Mouse (Mus musculus) heart, embryonic 12.5 days (tissue): ENCODE data around the gene Slc15a1. TPM values are rescaled to one million over a fixed set of nuclear protein-coding genes. Genes with fewer than 3 reads are reported as not detected.

Source experiments
- ATAC-seq: fragments of 200-750 bp; cut with Nextera tagmentation; 2 replicates; pipeline ENCODE4 v1.8.0; 2017; ENCODE audit warnings: moderate TSS enrichment, moderate library complexity; ENCODE audit not compliant: insufficient number of reproducible peaks, low FRiP score
- H3K27ac ChIP-seq: fragments of 300-500 bp; sonication (generic); 2 replicates; pipeline ENCODE4 v1.5.1; 2016; ENCODE audit warnings: mild to moderate bottlenecking, moderate library complexity; ENCODE audit not compliant: poor library complexity, severe bottlenecking
- H3K27me3 ChIP-seq: fragments of 300-500 bp; sonication (generic); replicated peaks from 2 replicates; pipeline ENCODE4 v1.6.1; 2016; ENCODE audit warnings: mild to moderate bottlenecking, moderate library complexity
- H3K36me3 ChIP-seq: fragments of 300-500 bp; sonication (generic); 2 replicates; pipeline ENCODE4 v1.6.1; 2016; ENCODE audit warnings: mild to moderate bottlenecking, moderate library complexity
- H3K4me1 ChIP-seq: fragments of 300-500 bp; sonication (generic); replicated peaks from 2 replicates; pipeline ENCODE4 v1.6.1; 2016; ENCODE audit warnings: mild to moderate bottlenecking
- H3K4me2 ChIP-seq: fragments of 300-500 bp; sonication (generic); 2 replicates; pipeline ENCODE4 v1.6.1; 2016; ENCODE audit warnings: mild to moderate bottlenecking, moderate library complexity
- H3K4me3 ChIP-seq: fragments of 300-500 bp; sonication (generic); 2 replicates; pipeline ENCODE4 v1.5.1; 2016; ENCODE audit warnings: mild to moderate bottlenecking
- H3K9ac ChIP-seq: fragments of 300-500 bp; sonication (generic); 2 replicates; pipeline ENCODE4 v1.6.1; 2016; ENCODE audit warnings: mild to moderate bottlenecking, moderate library complexity
- H3K9me3 ChIP-seq: fragments of 300-500 bp; sonication (generic); replicated peaks from 2 replicates; pipeline ENCODE4 v1.6.1; 2016; ENCODE audit warnings: mild to moderate bottlenecking, moderate library complexity
- WGBS: fragments of 180-500 bp; shearing (Covaris S2); methylation state at CpG from one replicate; pipeline ENCODE4 v1.1.7; 2016; 5-methylcytosine and 5-hydroxymethylcytosine counted together
- polyA plus RNA-seq: library from polyadenylated mRNA; unstranded; fragments of >200 nt; fragmentation: Nextera tagmentation; extraction: Ambion mirVana; gene quantifications from 2 replicates; pipeline ENCODE4 v1.2.1, GENCODE M21; 2016

Gene Slc15a1
- polyA plus RNA-seq, 1 experiment from 2014 or later, result not detected

DNA sequence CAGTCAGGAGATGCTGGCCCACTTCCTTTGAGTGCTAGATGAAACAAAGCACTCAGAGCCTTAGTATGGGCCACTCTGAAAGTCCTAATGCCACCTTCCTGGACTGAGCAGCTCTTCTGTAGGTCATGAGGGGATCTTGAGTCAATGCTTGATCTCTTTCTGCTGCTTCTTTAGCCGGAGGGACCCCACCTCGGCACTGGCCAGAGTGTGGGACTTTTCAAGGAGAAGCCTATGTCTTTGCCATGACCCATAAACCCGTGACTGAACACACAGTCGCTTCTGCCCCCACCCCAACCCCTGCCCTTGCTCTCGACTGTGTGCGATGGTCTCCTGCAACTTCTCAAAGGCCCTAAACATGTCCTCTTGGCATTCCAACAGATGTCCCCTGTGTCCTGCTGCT, 52.8 kb downstream of the Slc15a1 start:
- Histone ChIP-seq H3K4me1 (peaks cover 3% of the 10 kb centered on the region), H3K27me3 (no peaks in the 10 kb centered on the region), H3K9me3 (0 out of 2 replicates have a peak, but pooled peaks cover 6% of the 10 kb centered on the region), H3K4me2 (no peak overlapping the region), H3K4me3 (no peak overlapping the region), H3K9ac (no peak overlapping the region), H3K36me3 (no peaks in the 10 kb centered on the region), H3K27ac (no peak overlapping the region)
- no peak for ATAC-seq
- 74% methylated on average over 6 of the region's 6 CpGs for WGBS

DNA sequence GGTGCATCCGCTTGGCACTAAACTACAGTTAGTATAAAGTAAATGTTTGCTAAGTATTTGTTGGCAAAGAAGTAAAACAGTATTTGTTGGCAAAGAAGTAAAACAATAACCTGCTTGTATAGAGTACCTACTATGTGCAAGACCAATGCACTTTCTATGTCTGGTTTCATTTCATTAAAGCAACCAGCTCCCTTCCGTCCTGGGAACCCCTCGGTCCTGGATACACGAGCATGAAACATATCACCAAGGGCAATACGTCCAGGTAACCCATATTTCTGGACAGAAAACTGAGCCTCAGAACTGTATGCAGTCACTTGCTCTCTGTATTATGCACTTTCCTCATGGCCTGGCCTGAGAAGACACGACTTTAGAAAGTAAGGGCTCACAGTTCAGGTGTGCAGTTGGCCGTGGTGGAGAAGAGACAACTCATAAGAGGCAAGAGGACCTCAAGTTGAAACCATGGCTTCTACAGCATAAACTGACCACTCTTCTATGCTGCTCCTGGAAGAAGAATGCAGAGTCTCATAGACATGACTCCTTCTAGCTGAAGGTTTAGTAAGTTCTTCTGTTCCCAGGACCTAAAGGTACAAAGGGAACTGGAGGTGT, 53.5 kb downstream of the Slc15a1 start:
- no peak overlapping the region for H3K9ac ChIP-seq
- H3K36me3 ChIP-seq, result no peaks in the 10 kb centered on the region
- 60% methylated on average over 7 of the region's 7 CpGs for WGBS
- 0 out of 2 replicates have a peak, but pooled peaks cover 6% of the 10 kb centered on the region for H3K9me3 ChIP-seq
- ATAC-seq, result no peak
- no peak overlapping the region for H3K27ac ChIP-seq
- H3K4me3 ChIP-seq, result no peak overlapping the region; the same call in 1 of the 2 replicates
- H3K4me2 ChIP-seq, result peak overlapping the region; percentile 80; the same call in 1 of the 2 replicates
- H3K4me1 ChIP-seq, result peaks cover 10% of the 10 kb centered on the region
- no peaks in the 10 kb centered on the region for H3K27me3 ChIP-seq

DNA sequence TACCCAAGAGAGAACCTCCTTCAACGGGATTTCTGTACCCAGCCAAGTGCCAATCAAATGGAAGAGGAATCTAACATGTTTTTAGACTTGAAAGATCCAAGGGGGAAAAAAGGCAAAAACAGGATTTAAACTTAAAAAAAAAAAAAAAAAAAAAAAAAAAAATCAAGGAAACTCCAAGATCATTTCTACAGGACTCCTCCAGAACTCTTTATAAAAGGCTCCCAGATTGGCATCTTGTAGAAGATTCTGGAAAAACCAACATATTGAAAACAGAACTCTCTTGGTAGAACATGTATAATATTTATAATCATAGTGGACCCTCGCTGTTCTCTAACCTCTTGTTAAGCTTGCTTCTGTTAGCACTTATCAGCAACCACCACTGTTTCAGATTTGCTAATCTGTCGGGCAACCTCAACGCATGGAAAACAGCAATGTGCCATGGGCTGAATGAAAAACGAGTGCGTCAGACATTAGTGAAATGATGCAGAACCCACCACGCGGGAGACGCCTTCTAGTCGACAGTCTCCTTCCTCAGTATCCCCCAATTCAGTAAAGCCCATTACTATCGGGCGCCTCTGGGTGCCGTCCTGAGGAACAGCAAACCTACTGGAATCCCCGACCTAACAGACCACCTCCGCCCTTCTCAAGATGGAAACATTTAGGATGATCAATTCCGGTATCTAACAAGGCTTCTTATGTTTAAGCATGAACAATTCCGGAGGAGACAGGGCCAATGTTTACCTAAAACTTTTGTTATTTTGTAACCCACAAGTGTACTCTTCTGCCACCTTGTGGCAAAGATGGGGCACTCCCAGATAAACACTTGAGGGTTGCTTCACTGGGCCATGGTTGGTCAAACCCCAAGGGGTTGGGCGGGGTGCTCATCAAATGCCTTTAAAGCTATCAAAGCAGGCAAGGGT, 54.3 kb downstream of the Slc15a1 start:
- no peaks in the 10 kb centered on the region for H3K36me3 ChIP-seq
- peak overlapping the region; percentile 68 for H3K9ac ChIP-seq
- no peaks in the 10 kb centered on the region for H3K27me3 ChIP-seq
- 0 out of 2 replicates have a peak, but pooled peaks cover 6% of the 10 kb centered on the region for H3K9me3 ChIP-seq
- H3K27ac ChIP-seq, result no peak overlapping the region
- peak overlapping the region; percentile 40 for H3K4me3 ChIP-seq
- ATAC-seq, result peak; percentile 34; the same call in 1 of the 2 replicates
- peaks cover 12% of the 10 kb centered on the region for H3K4me1 ChIP-seq
- H3K4me2 ChIP-seq, result peak overlapping the region; percentile 80
- 9% methylated on average over 18 of the region's 18 CpGs for WGBS

DNA sequence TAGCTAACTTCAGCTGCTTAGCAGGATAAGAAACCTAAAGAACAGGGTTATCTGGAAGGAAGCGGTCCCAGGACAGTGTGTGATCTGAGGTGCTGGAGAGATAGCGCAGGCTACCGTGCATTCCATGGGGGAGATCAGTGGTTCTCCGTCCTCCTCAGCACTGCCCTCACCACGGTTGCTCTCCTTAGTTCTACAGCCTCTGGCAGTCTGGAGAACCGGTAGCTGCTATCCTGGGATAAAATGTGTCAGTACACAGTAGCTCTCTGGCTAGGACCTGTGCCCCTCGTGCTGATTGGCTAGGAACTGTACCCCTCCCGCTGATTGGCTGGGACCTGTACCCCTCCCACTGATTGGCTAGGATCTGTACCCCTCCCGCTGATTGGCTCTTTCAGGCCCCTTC, 58.1 kb downstream of the Slc15a1 start:
- no peaks in the 10 kb centered on the region for H3K36me3 ChIP-seq
- H3K27me3 ChIP-seq, result no peaks in the 10 kb centered on the region
- H3K4me3 ChIP-seq, result no peak overlapping the region
- no peaks in the 10 kb centered on the region for H3K9me3 ChIP-seq
- ATAC-seq, result peak; percentile 86
- H3K9ac ChIP-seq, result no peak overlapping the region
- peak overlapping the region; percentile 46 for H3K4me2 ChIP-seq
- peaks cover 12% of the 10 kb centered on the region for H3K4me1 ChIP-seq
- 2% methylated on average over 9 of the region's 9 CpGs for WGBS
- H3K27ac ChIP-seq, result no peak overlapping the region

DNA sequence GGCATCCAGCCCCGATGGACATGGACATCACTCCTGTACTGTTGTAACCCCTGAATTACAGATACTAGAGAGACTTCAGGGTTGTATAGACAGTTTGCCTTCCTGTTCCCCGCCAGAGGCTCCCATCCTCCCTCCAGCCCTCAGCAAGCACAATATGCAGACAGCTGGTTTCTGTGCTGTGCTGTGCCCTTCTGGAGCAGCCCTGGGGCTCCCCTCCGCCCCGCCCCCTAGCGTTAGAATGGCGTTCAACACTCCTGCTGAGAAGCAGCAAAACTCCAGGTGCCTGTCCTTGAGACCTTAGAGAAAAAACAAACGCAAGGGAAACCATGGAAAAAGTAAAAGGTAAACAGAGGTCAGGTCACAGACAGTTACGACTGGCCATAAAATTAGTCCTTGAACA, 59.9 kb downstream of the Slc15a1 start:
- no peak for ATAC-seq
- Histone ChIP-seq H3K27ac (no peak overlapping the region), H3K4me1 (peaks cover 12% of the 10 kb centered on the region), H3K4me3 (no peak overlapping the region), H3K36me3 (no peaks in the 10 kb centered on the region), H3K4me2 (no peak overlapping the region), H3K27me3 (no peaks in the 10 kb centered on the region), H3K9ac (no peak overlapping the region), H3K9me3 (no peaks in the 10 kb centered on the region)
- WGBS, result 16% methylated on average over 8 of the region's 8 CpGs

DNA sequence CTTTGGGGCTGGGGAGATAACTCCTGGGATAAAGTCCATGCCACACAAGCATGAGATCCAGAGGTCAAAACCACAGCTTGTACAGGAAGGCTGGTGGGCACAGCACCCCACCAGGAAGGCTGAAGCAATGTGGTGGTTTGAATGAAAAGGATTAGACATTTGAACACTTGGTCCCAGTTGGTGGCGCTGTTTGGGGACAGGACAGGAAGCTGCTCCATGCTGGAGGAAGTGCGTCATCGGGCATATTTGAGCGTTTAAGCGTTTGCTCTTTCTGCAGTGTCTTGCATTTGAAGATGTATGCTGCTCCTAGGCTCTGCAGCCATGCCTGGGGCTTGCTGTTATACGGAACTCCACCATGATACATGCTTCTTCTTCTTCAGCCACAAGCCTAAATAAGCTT, 64.2 kb downstream of the Slc15a1 start:
- 86% methylated on average over 6 of the region's 6 CpGs for WGBS
- H3K9ac ChIP-seq, result no peak overlapping the region
- H3K27ac ChIP-seq, result no peak overlapping the region
- ATAC-seq, result no peak
- no peak overlapping the region for H3K4me2 ChIP-seq
- peaks cover 17% of the 10 kb centered on the region for H3K4me1 ChIP-seq
- H3K36me3 ChIP-seq, result no peaks in the 10 kb centered on the region
- H3K9me3 ChIP-seq, result no peaks in the 10 kb centered on the region
- H3K27me3 ChIP-seq, result no peaks in the 10 kb centered on the region
- H3K4me3 ChIP-seq, result no peak overlapping the region

DNA sequence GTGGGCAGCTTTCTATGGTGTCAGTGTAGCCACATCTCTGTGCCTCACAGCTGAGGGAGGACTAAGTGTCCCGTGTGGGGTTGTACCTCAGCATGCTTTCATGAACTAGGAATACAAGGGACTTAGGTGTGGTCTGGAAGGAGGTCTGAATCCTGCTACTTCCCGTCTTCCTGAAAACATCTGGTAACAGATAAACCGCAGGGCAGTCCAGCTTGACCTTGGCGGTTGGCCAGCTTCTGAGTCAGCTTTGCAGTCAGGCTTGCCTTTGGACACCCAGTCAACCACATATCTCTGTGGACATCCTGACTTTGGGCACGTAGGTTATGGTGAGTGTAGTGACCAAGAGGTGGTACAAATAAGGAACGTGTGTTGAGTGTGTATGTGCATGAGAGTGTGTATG, 68.0 kb downstream of the Slc15a1 start:
- ATAC-seq, result peak; percentile 63

DNA sequence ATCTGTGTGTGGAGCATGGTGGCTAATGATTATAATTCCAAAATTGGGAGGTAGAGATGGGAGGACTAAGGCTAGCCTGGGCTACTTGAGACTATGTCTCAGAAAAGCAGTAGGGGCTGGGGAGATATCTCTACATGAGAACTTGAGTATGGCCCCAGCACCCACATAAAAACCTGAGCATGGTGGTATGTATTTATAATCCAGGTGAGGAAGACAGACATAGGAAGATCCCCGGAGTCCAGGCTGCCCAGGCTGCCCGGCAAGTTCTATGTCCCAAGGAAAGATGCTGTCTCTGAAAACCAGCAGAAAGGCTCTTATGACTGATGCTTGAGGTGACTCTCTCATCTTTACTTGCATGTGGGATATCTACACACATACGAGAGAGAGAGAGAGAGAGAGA, 68.6 kb downstream of the Slc15a1 start:
- H3K4me2 ChIP-seq, result no peak overlapping the region
- H3K9ac ChIP-seq, result no peak overlapping the region
- H3K27ac ChIP-seq, result peak overlapping the region; percentile 94
- WGBS, result 75% methylated on average over 3 of the region's 3 CpGs
- no peak for ATAC-seq
- 0 out of 2 replicates have a peak, but pooled peaks cover 3% of the 10 kb centered on the region for H3K9me3 ChIP-seq
- no peaks in the 10 kb centered on the region for H3K36me3 ChIP-seq
- H3K4me1 ChIP-seq, result peaks cover 31% of the 10 kb centered on the region
- H3K4me3 ChIP-seq, result no peak overlapping the region
- H3K27me3 ChIP-seq, result no peaks in the 10 kb centered on the region

More for the DNA sequence above, 68.0 kb downstream of the Slc15a1 start:
- WGBS, result 30% methylated on average over 6 of the region's 6 CpGs
- 0 out of 2 replicates have a peak, but pooled peaks cover 3% of the 10 kb centered on the region for H3K9me3 ChIP-seq
- no peak overlapping the region for H3K4me3 ChIP-seq
- H3K4me2 ChIP-seq, result no peak overlapping the region
- H3K36me3 ChIP-seq, result no peaks in the 10 kb centered on the region
- peak overlapping the region; percentile 94 for H3K27ac ChIP-seq
- H3K9ac ChIP-seq, result no peak overlapping the region
- H3K27me3 ChIP-seq, result no peaks in the 10 kb centered on the region
- peaks cover 31% of the 10 kb centered on the region for H3K4me1 ChIP-seq

DNA sequence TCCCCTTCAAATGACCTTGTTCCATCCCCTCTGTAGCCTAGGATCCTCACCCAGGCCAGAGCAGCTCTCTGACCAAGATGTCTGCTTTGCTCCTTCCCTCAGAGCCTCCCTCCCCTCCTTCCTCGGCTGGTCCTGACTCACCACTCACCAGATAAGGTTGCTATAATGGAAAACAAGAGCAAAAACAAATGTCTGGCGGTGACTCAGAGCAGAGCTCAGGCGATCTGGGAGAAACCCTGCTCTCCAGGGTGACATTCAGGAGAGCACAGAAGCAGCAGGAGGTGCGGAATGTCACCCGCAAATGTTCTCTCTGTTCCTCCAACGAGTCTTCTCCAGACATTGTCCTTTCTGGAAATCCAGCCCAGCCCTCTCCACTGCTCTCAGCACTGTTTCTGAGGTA, 69.3 kb downstream of the Slc15a1 start:
- 0 out of 2 replicates have a peak, but pooled peaks cover 3% of the 10 kb centered on the region for H3K9me3 ChIP-seq
- no peaks in the 10 kb centered on the region for H3K36me3 ChIP-seq
- 9% methylated on average over 6 of the region's 6 CpGs for WGBS
- peaks cover 31% of the 10 kb centered on the region for H3K4me1 ChIP-seq
- 0 out of 2 replicates have a peak overlapping the region, but pooled peaks have one; percentile 23 for H3K9ac ChIP-seq
- peak; percentile 90 for ATAC-seq
- peak overlapping the region; percentile 31 for H3K4me2 ChIP-seq
- no peaks in the 10 kb centered on the region for H3K27me3 ChIP-seq
- H3K4me3 ChIP-seq, result no peak overlapping the region
- peak overlapping the region; percentile 94 for H3K27ac ChIP-seq

DNA sequence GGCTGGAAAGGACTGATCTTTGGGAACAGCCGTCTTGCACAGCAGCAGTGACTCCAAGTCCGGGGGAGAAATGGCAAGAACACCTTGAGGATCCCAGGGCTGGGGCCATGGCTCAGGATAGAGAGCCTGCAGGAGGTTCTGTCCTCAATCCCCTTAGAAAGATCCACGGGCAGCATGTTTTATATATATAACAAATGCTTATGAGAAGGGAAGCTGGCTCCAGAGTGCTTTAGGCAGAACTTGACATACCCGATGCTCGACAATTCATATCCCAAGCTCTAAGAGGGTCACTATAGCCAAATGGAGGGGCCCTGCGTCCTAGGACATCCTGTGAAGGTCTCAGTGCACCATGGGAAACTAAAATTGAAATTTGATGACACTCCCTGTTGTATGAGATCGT, 73.8 kb downstream of the Slc15a1 start:
- no peaks in the 10 kb centered on the region for H3K36me3 ChIP-seq
- no peak for ATAC-seq
- WGBS, result 76% methylated on average over 7 of the region's 7 CpGs
- no peak overlapping the region for H3K9ac ChIP-seq
- peaks cover 19% of the 10 kb centered on the region for H3K4me1 ChIP-seq
- H3K27ac ChIP-seq, result no peak overlapping the region
- peaks cover 19% of the 10 kb centered on the region for H3K9me3 ChIP-seq
- no peak overlapping the region for H3K4me2 ChIP-seq
- H3K4me3 ChIP-seq, result no peak overlapping the region
- H3K27me3 ChIP-seq, result no peaks in the 10 kb centered on the region

DNA sequence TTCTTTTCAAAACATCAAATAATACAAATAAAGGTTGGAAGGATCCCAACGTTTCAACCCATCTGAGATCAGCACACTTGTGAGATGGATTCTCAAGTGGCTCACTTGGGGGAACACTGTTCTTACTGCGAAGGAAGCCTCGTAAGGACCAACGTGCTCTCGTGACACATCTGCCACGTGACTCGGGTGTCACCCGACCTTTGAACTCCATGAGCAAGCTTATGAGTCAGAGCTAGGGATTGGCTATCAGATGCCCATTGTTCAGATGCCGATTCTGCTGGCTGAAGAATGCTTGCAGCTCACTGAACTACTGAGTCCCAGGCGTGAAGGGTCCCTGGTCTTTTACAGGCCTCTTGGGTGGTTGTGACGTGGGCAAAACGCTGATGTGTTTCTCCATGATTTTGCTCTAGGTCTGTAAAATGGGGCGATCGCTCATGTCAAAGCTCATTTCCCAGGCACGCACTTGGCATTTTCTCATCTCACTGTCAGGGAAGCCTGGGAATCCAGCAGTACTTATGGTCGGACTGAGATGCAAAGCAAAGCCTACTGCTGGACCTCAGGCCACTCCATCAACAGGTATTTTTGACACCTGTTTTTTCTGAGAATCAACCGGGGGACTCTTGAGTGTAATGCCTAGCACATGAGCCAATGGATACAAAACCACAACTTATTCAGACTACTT, 75.1 kb downstream of the Slc15a1 start:
- no peak overlapping the region for H3K4me3 ChIP-seq
- no peak overlapping the region for H3K9ac ChIP-seq
- H3K36me3 ChIP-seq, result no peaks in the 10 kb centered on the region
- 78% methylated on average over 17 of the region's 17 CpGs for WGBS
- H3K4me1 ChIP-seq, result peaks cover 6% of the 10 kb centered on the region; the same call in 1 of the 2 replicates
- H3K4me2 ChIP-seq, result no peak overlapping the region
- no peak for ATAC-seq
- H3K27ac ChIP-seq, result no peak overlapping the region
- no peaks in the 10 kb centered on the region for H3K27me3 ChIP-seq
- H3K9me3 ChIP-seq, result peaks cover 19% of the 10 kb centered on the region
